Mouse (Mus musculus): ENCODE results near the gene Phf10.

GRCm38 (mm10) chr17:14898972-14899371 lies 62.1 kb downstream of the Phf10 start:
- TF ChIP-seq POLR2A (IDR thresholded peaks at IDR 0.05; ENCODE audit: extremely low read depth, insufficient read depth, low read length) (no peak), CTCF (IDR thresholded peaks at IDR 0.05; ENCODE audit: low read depth, low read length) (no peak)
